Mouse (Mus musculus) embryo, embryonic 11.5 days (tissue): ENCODE data around the gene Pianp.

Experiments
- DNase-seq: peaks from one replicate; pipeline ENCODE4 v3.0.0-alpha.2; 2012; ENCODE audit warnings: low read depth, low spot score

Gene Pianp

GRCm38 (mm10) chr6:125008060-125008459 is 11.6 kb downstream of the Pianp start:
- DNase-seq: no peak

- DNase-seq: peak; percentile 95
These were observed 12.2 kb downstream of the Pianp start for GRCm38 (mm10) chr6:125008586-125009128.

- no peak for DNase-seq
These were observed 12.5 kb downstream of the Pianp start, which contains the start of gene Zfp384 for GRCm38 (mm10) chr6:125009129-125009180. Gene Zfp384, plus strand, starts transcription at chr6:125009145.

GRCm38 (mm10) chr6:125009181-125010073 is 12.9 kb downstream of the Pianp start:
- peak; percentile 68 for DNase-seq

- DNase-seq: no peak
These were observed 21.2 kb downstream of the Pianp start for GRCm38 (mm10) chr6:125017682-125018081.

GRCm38 (mm10) chr6:125030532-125030931 is 34.0 kb downstream of the Pianp start:
- DNase-seq: peak; percentile 26

GRCm38 (mm10) chr6:125031604-125032003 is 35.1 kb downstream of the Pianp start:
- no peak for DNase-seq

GRCm38 (mm10) chr6:125038666-125039065 is 42.2 kb downstream of the Pianp start:
- DNase-seq: no peak

- DNase-seq: no peak
These were observed 42.6 kb downstream of the Pianp start for GRCm38 (mm10) chr6:125039131-125039530.

GRCm38 (mm10) chr6:125039533-125040153 is 43.1 kb downstream of the Pianp start, which contains the start of gene Ing4:
Gene Ing4, plus strand, starts transcription at chr6:125039760.
- DNase-seq: peak; percentile 93

- no peak for DNase-seq
These were observed 43.7 kb downstream of the Pianp start for GRCm38 (mm10) chr6:125040221-125040620.

GRCm38 (mm10) chr6:125041047-125041446 is 44.6 kb downstream of the Pianp start:
- no peak for DNase-seq

- DNase-seq: no peak
These were observed 45.6 kb downstream of the Pianp start for GRCm38 (mm10) chr6:125042081-125042480.

GRCm38 (mm10) chr6:125046691-125047090 is 50.2 kb downstream of the Pianp start:
- peak; percentile 64 for DNase-seq

- DNase-seq: no peak
These were observed 53.2 kb downstream of the Pianp start, which contains the start of gene Acrbp for GRCm38 (mm10) chr6:125049678-125050077. Gene Acrbp, plus strand, starts transcription at chr6:125049689.

GRCm38 (mm10) chr6:125051237-125051636 is 54.7 kb downstream of the Pianp start:
- no peak for DNase-seq
